Mouse (Mus musculus): ENCODE data around the gene Wipf1. TPM values are rescaled to one million over a fixed set of nuclear protein-coding genes. Genes with fewer than 3 reads are reported as not detected.

The Wipf1 gene
- polyA plus RNA-seq, 1 experiment from 2014 or later: 7.8 TPM

DNA sequence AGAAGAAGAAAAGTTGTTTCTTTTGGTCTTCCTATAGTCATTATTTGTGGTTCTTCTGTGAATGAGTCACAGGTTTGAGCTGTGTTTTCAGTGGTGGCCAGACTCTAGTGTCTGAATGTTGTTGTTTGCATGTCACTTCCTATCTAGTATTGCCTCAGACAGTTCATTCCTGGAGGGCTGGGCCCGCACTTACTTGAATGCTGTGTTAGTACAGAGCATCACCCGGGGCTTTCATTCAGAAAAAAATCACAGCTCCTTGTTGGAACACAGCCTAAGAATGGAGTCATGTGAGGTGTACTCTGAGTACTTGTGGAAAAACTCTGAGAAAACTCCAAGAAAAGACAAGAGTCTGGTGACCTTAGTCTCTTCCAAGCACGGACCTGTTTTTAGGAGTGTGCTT is 23.4 kb upstream of the Wipf1 start:
- no peak overlapping the region for H3K9ac ChIP-seq (ENCODE audit: low read depth, low read length)
- no peaks in the 10 kb centered on the region for H3K4me1 ChIP-seq (ENCODE audit: control insufficient read depth, insufficient read depth, low read length)
- no peaks in the 10 kb centered on the region for H3K9me3 ChIP-seq (replicated peaks; ENCODE audit: control insufficient read depth, low read length)
- WGBS (ENCODE audit: insufficient replicate concordance): 67% methylated on average over 3 of the region's 3 CpGs
- H3K4me2 ChIP-seq: no peak overlapping the region
- no peak overlapping the region for H3K4me3 ChIP-seq (ENCODE audit: low read depth, low read length)
- H3K36me3 ChIP-seq (ENCODE audit: control insufficient read depth, insufficient read depth, low read length): no peaks in the 10 kb centered on the region
- ATAC-seq (replicated peaks; ENCODE audit: insufficient number of reproducible peaks, low FRiP score, low TSS enrichment): no peak
- no peak overlapping the region for H3K27ac ChIP-seq (ENCODE audit: low read depth, low read length)
- no peaks in the 10 kb centered on the region for H3K27me3 ChIP-seq (ENCODE audit: control insufficient read depth, insufficient read depth, low read length)

DNA sequence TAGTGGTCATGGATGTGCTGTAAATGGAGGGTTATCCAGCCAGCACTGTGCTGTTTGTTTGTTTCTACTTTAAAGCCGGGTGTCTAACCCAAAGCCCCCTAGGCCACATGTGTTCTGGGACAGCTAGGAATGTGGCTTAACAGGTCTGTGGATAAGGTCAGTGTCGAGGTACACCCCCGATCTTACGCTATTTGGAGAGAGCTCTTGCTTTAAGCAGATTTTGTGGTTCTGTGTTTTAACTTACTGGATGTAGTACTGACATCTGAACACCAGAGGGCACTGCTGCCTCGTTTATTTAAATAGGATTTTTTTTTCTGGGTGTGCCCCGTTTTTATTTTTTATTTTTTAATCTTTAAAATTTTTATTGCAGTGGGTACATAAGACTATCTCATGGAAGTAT is 21.2 kb upstream of the Wipf1 start:
- no peaks in the 10 kb centered on the region for H3K4me1 ChIP-seq (ENCODE audit: control insufficient read depth, insufficient read depth, low read length)
- no peaks in the 10 kb centered on the region for H3K9me3 ChIP-seq (replicated peaks; ENCODE audit: control insufficient read depth, low read length)
- H3K4me2 ChIP-seq: no peak overlapping the region
- H3K27ac ChIP-seq (ENCODE audit: low read depth, low read length): no peak overlapping the region
- ATAC-seq (replicated peaks; ENCODE audit: insufficient number of reproducible peaks, low FRiP score, low TSS enrichment): no peak
- 18% methylated on average over 6 of the region's 6 CpGs for WGBS (ENCODE audit: insufficient replicate concordance)
- no peaks in the 10 kb centered on the region; the same call in 1 of the 2 replicates for H3K27me3 ChIP-seq (ENCODE audit: control insufficient read depth, insufficient read depth, low read length)
- H3K36me3 ChIP-seq (ENCODE audit: control insufficient read depth, insufficient read depth, low read length): no peaks in the 10 kb centered on the region
- H3K4me3 ChIP-seq (ENCODE audit: low read depth, low read length): no peak overlapping the region
- H3K9ac ChIP-seq (ENCODE audit: low read depth, low read length): no peak overlapping the region

DNA sequence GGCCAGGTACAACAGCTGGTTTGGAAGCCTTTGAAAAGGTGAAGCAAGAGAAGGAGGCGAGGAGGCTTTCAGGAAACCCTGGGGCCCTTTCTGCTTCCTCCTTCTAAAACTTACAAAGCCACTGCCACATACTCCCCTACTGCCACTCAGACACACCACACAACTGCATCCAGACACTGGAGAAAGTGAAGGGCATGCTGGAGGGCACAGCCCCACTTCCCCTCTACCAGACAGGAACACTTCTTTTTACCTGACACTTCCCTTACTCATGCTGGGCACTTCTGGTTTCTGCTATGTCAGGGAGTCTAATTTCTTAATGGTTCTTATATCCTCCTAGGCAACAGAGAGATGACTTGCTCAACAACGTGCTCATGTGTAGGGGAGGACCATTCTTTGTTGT is 19.0 kb upstream of the Wipf1 start:
- Histone ChIP-seq H3K4me3 (ENCODE audit: low read depth, low read length) (no peak overlapping the region), H3K27ac (ENCODE audit: low read depth, low read length) (no peak overlapping the region), H3K9ac (ENCODE audit: low read depth, low read length) (no peak overlapping the region), H3K4me2 (no peak overlapping the region), H3K4me1 (ENCODE audit: control insufficient read depth, insufficient read depth, low read length) (no peaks in the 10 kb centered on the region), H3K36me3 (ENCODE audit: control insufficient read depth, insufficient read depth, low read length) (no peaks in the 10 kb centered on the region), H3K9me3 (replicated peaks; ENCODE audit: control insufficient read depth, low read length) (no peaks in the 10 kb centered on the region), H3K27me3 (ENCODE audit: control insufficient read depth, insufficient read depth, low read length) (peaks cover 5% of the 10 kb centered on the region)
- WGBS (ENCODE audit: insufficient replicate concordance): 69% methylated on average over 2 of the region's 2 CpGs
- ATAC-seq (replicated peaks; ENCODE audit: insufficient number of reproducible peaks, low FRiP score, low TSS enrichment): no peak

DNA sequence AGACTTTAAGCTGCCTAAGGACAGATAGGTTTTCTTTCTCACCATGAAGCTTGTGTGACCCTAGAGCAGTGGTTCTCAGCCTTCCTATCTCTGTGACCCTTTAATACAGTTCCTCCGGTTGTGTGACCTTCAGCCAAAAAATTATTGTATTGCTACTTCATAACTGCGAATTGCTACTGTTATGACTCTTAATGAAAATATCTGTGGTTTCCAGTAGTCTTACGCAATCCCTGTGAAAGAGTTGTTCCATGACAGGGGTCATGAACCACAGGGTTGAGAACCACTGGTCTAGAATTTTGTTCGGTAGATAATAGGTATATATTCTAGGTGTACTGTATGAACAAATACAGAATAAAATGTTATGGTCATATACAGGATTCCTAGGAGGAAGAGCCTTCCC is 17.7 kb upstream of the Wipf1 start:
- Histone ChIP-seq H3K4me3 (ENCODE audit: low read depth, low read length) (no peak overlapping the region), H3K4me1 (ENCODE audit: control insufficient read depth, insufficient read depth, low read length) (no peaks in the 10 kb centered on the region), H3K27ac (ENCODE audit: low read depth, low read length) (no peak overlapping the region), H3K4me2 (no peak overlapping the region), H3K36me3 (ENCODE audit: control insufficient read depth, insufficient read depth, low read length) (no peaks in the 10 kb centered on the region), H3K9ac (ENCODE audit: low read depth, low read length) (no peak overlapping the region), H3K27me3 (ENCODE audit: control insufficient read depth, insufficient read depth, low read length) (peaks cover 5% of the 10 kb centered on the region), H3K9me3 (replicated peaks; ENCODE audit: control insufficient read depth, low read length) (no peaks in the 10 kb centered on the region)
- WGBS (ENCODE audit: insufficient replicate concordance): 86% methylated on average over 4 of the region's 4 CpGs
- ATAC-seq (replicated peaks; ENCODE audit: insufficient number of reproducible peaks, low FRiP score, low TSS enrichment): no peak

DNA sequence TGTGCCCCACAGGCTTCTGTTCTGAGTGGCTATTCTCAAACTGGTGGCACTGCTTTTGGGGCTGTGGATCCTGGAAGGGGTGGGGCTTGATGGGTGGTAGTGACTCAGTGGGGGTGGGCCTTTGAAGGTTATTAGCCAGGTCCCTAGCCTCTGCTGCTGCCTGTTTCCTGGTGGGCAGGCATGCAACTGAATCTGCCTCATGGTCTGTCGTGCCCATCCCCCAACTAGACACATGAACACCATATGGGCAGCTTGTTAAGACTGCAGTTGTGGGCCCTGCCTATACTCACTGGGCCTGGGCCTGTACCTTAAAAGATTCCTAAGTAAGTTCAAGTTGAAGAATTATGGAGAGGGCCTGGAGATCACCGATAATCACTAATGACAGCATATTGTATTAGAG is 16.0 kb upstream of the Wipf1 start:
- Histone ChIP-seq H3K9ac (ENCODE audit: low read depth, low read length) (no peak overlapping the region), H3K27me3 (ENCODE audit: control insufficient read depth, insufficient read depth, low read length) (peaks cover 7% of the 10 kb centered on the region), H3K9me3 (replicated peaks; ENCODE audit: control insufficient read depth, low read length) (no peaks in the 10 kb centered on the region), H3K36me3 (ENCODE audit: control insufficient read depth, insufficient read depth, low read length) (no peaks in the 10 kb centered on the region), H3K27ac (ENCODE audit: low read depth, low read length) (no peak overlapping the region), H3K4me2 (no peak overlapping the region), H3K4me1 (ENCODE audit: control insufficient read depth, insufficient read depth, low read length) (no peaks in the 10 kb centered on the region), H3K4me3 (ENCODE audit: low read depth, low read length) (no peak overlapping the region)
- ATAC-seq (replicated peaks; ENCODE audit: insufficient number of reproducible peaks, low FRiP score, low TSS enrichment): no peak
- 69% methylated on average over 2 of the region's 2 CpGs for WGBS (ENCODE audit: insufficient replicate concordance)

DNA sequence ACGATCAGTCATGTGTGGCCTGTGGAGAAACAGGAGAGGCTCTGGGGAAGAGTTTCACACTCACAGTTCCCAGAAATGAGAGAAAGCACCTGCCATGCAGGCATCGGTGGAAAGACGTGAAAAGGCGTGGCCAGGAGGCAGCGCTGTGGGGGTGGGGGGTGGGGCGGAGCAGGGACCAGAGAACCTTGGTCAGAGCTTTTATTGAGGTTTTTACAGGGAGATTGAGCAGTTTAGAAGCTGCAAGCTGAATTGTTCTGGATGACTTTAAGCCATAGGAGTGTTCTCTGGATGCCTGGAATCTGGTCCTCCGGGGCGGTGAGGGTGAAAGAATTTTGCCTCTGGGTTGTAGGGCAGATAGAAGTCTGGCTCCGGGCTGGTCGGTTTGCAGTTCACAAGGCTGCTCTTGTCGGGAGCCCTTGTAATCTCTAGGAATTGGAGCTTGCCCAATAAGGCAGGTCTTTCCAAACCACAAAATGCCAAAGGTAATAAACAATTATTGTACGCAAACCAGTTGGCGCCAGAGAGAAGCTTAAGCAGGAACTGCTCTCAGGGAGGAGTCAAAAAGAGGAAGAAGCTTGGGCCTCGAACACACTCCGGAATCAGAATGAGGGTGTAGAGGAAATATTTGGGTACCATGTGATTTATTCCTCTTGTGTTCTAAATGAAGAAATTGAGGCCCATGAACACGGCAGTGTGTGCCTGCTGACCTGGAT is 11.1 kb upstream of the Wipf1 start:
- Histone ChIP-seq H3K4me3 (ENCODE audit: low read depth, low read length) (no peak overlapping the region), H3K9ac (ENCODE audit: low read depth, low read length) (no peak overlapping the region)

DNA sequence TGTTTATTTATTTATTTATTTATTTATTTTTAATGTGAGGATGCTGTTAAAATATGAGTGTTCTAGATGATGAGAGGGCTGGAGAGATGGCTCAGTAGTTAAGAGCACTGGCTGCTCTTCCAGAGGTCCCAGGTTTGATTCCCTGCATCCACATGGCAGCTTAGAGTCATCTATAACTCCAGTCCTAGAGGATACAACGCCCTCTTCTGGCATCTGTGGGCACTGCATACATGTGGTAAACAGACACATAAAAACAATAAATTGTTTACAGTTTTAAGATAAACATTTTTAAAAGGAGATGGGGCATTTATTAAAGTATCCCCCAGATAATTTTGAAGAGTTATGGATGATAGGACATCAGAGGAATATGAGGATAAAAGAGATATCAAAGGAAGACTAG is 10.2 kb upstream of the Wipf1 start:
- Histone ChIP-seq H3K9ac (ENCODE audit: low read depth, low read length) (no peak overlapping the region), H3K27me3 (ENCODE audit: control insufficient read depth, insufficient read depth, low read length) (peaks cover 7% of the 10 kb centered on the region), H3K27ac (ENCODE audit: low read depth, low read length) (no peak overlapping the region), H3K4me2 (no peak overlapping the region), H3K36me3 (ENCODE audit: control insufficient read depth, insufficient read depth, low read length) (no peaks in the 10 kb centered on the region), H3K4me3 (ENCODE audit: low read depth, low read length) (no peak overlapping the region), H3K9me3 (replicated peaks; ENCODE audit: control insufficient read depth, low read length) (no peaks in the 10 kb centered on the region), H3K4me1 (ENCODE audit: control insufficient read depth, insufficient read depth, low read length) (no peaks in the 10 kb centered on the region)
- no peak for ATAC-seq (replicated peaks; ENCODE audit: insufficient number of reproducible peaks, low FRiP score, low TSS enrichment)
- 34% methylated on average over 1 of the region's 1 CpGs for WGBS (ENCODE audit: insufficient replicate concordance)

More for the DNA sequence above, 11.1 kb upstream of the Wipf1 start:
- WGBS (ENCODE audit: insufficient replicate concordance): 34% methylated on average over 16 of the region's 16 CpGs
- H3K27me3 ChIP-seq (ENCODE audit: control insufficient read depth, insufficient read depth, low read length): peaks cover 7% of the 10 kb centered on the region
- no peaks in the 10 kb centered on the region for H3K4me1 ChIP-seq (ENCODE audit: control insufficient read depth, insufficient read depth, low read length)
- H3K36me3 ChIP-seq (ENCODE audit: control insufficient read depth, insufficient read depth, low read length): no peaks in the 10 kb centered on the region
- H3K27ac ChIP-seq (ENCODE audit: low read depth, low read length): no peak overlapping the region
- no peak for ATAC-seq (replicated peaks; ENCODE audit: insufficient number of reproducible peaks, low FRiP score, low TSS enrichment)
- peak overlapping the region; percentile 25 for H3K4me2 ChIP-seq
- no peaks in the 10 kb centered on the region for H3K9me3 ChIP-seq (replicated peaks; ENCODE audit: control insufficient read depth, low read length)

DNA sequence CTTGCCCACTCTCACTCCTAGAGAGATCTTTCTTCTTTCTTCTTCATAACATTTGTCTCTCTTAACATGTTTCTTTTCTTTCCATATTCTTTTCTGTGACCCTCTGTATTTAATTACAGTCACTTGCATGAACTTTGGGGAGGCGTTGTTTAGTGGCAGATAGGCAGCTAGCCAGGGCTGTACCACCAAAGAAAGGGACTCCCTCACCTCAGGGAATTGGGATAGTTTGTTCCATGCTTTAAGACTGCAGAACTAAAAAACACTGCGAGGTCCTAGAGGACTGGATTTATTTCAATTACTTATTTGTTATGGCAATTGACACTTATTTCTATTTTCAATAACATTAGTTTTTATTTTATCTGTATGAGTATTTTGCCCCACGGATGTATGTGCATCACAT is 9.6 kb upstream of the Wipf1 start:
- no peak overlapping the region for H3K4me2 ChIP-seq
- no peaks in the 10 kb centered on the region for H3K36me3 ChIP-seq (ENCODE audit: control insufficient read depth, insufficient read depth, low read length)
- H3K27ac ChIP-seq (ENCODE audit: low read depth, low read length): no peak overlapping the region
- no peak overlapping the region for H3K9ac ChIP-seq (ENCODE audit: low read depth, low read length)
- 81% methylated on average over 3 of the region's 3 CpGs for WGBS (ENCODE audit: insufficient replicate concordance)
- ATAC-seq (replicated peaks; ENCODE audit: insufficient number of reproducible peaks, low FRiP score, low TSS enrichment): no peak
- no peaks in the 10 kb centered on the region for H3K4me1 ChIP-seq (ENCODE audit: control insufficient read depth, insufficient read depth, low read length)
- H3K9me3 ChIP-seq (replicated peaks; ENCODE audit: control insufficient read depth, low read length): no peaks in the 10 kb centered on the region
- no peak overlapping the region for H3K4me3 ChIP-seq (ENCODE audit: low read depth, low read length)
- peaks cover 7% of the 10 kb centered on the region for H3K27me3 ChIP-seq (ENCODE audit: control insufficient read depth, insufficient read depth, low read length)

DNA sequence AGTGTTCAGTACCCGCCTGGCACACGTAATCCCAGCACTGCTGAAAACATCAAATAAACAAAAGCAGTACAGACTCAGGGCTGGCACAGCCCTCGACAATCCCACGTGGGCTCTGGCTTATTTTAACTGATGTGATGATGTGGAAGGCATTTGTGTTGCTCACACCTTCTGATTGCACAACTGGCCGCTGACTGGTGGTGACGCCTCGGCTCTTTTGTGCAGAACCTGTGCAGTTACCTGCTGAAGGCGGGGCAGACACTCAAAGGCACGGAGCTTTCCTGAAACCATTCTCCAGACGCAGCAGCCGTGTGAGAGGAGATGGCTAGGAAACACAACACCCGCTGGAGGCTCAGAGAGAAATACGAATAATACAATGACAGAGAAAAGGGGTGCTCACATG is 9.1 kb upstream of the Wipf1 start:
- no peak overlapping the region for H3K9ac ChIP-seq (ENCODE audit: low read depth, low read length)
- H3K9me3 ChIP-seq (replicated peaks; ENCODE audit: control insufficient read depth, low read length): no peaks in the 10 kb centered on the region
- ATAC-seq (replicated peaks; ENCODE audit: insufficient number of reproducible peaks, low FRiP score, low TSS enrichment): no peak
- H3K4me1 ChIP-seq (ENCODE audit: control insufficient read depth, insufficient read depth, low read length): no peaks in the 10 kb centered on the region
- H3K4me3 ChIP-seq (ENCODE audit: low read depth, low read length): no peak overlapping the region
- no peak overlapping the region for H3K4me2 ChIP-seq
- no peaks in the 10 kb centered on the region for H3K36me3 ChIP-seq (ENCODE audit: control insufficient read depth, insufficient read depth, low read length)
- H3K27me3 ChIP-seq (ENCODE audit: control insufficient read depth, insufficient read depth, low read length): 0 out of 2 replicates have a peak, but pooled peaks cover 2% of the 10 kb centered on the region
- H3K27ac ChIP-seq (ENCODE audit: low read depth, low read length): no peak overlapping the region
- WGBS (ENCODE audit: insufficient replicate concordance): 58% methylated on average over 13 of the region's 13 CpGs
